Mouse (Mus musculus) ES-CJ7 (cell line): ENCODE data around the gene Vmn1r199.
"Not testable (repeated sequence)": the region's sequence is repeated elsewhere in the genome, so short reads cannot be mapped to it uniquely, and the experiment has no call there.

ENCODE experiments used
- DNase-seq: peaks from one replicate; pipeline ENCODE4 v3.0.0; 2011; ENCODE audit warnings: low read depth, low spot score

Gene Vmn1r199

DNA sequence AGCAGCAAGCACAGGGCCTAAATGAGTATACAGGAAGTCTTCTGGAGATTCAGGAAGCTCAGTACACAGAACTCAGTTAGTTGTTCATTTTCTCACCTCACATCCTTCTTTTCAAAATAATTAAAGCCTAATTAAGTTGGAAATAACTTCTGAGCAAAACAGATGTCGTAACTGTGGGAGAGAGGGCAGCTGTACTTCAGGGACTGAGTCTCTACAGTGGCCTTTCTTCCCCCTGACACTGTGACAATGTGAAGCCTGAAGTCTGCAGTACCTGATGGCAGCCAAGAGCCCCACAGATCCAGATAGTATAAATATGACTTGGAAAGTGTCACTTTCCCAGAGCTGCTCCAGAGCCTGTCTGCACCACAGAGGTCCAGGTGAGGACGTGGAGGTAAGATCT, at the start of gene Vmn1r199:
Vmn1r199 (plus strand) TSS at position 301 of the 400 bp plus-strand sequence.
- DNase-seq = no peak

DNA sequence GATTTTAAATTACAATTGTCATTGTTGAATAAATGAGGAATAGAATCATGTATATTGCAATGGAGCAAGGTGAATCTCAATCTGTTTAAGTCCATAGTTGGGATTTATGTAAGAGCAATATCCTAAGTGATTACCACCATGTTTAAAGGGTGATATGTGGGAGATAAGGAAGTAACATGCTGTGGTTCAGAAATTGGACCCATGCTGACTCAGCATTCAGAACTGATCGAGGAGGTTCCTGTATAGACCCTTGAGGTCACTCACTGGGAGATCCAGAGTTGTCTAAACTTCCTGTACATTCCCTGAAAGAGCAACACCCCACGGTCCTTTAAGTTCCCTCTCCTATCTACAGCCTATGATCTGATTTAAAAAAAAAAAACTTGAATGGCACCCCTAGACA, 46.3 kb upstream of the Vmn1r199 start:
- DNase-seq = no peak

GRCm38 (mm10) chr13:22335565-22335964, 44.1 kb upstream of the Vmn1r199 start:
- no peak for DNase-seq

GRCm38 (mm10) chr13:22350064-22350463, 29.6 kb upstream of the Vmn1r199 start, which contains the start of gene Vmn1r198:
Gene Vmn1r198 (plus strand): TSS chr13:22350364.
- DNase-seq = no peak

- DNase-seq = no peak
These were observed 28.8 kb upstream of the Vmn1r199 start for GRCm38 (mm10) chr13:22350813-22351212.

DNA sequence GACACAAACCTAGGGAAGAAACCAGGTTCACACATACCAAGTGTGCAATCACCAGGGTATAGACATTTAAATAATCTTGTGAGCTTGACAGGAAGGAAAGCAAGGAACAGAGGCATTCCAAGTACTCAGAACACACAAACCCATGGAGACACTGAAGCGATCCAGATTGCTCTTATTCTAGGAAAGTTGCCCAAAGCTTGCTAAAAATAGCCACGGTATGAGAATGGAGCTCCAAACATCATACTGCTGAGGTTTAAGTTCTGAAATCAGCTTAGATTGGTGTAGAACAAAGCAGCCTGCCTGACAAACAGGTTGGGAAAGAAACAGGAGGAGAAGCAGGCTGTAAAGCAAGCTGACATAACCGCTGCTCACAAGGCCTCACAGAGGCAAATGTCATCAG, 1.5 kb downstream of the Vmn1r199 start:
- not testable (repeated sequence) for DNase-seq

GRCm38 (mm10) chr13:22383401-22383800, 3.8 kb downstream of the Vmn1r199 start:
- DNase-seq = no peak

GRCm38 (mm10) chr13:22387050-22387449, 7.4 kb downstream of the Vmn1r199 start:
- no peak for DNase-seq

DNA sequence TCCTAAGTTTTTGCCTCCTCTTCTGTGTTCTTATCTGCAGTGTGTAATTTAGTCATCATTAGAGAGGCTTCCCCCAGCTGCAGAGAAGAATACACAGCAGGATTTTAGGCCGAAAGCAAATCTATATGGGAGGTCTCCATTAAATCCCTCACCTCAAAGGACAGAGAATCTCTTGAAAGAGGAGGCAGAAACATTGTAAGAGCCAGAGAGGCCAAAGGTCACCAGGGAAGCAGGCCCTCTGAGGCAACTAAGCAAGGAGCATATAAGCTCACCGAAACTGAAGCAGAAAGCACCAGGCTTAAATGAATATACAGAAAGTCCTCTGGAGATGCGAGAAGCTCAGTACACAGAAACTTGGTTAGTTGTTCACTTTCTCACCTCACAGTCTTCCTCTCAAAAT, 10.5 kb downstream of the Vmn1r199 start, which contains the start of gene Vmn1r200:
Vmn1r200 (plus strand) TSS at position 301 of the 400 bp plus-strand sequence.
- no peak for DNase-seq

- DNase-seq = no peak
These were observed 23.4 kb downstream of the Vmn1r199 start for GRCm38 (mm10) chr13:22402978-22403377.
